Mouse (Mus musculus): Measurements from ENCODE around the gene Gm21961. TPM values are rescaled to one million over a fixed set of nuclear protein-coding genes. Genes with fewer than 3 reads are reported as not detected.
"Not testable (repeated sequence)": the region's sequence is repeated elsewhere in the genome, so short reads cannot be mapped to it uniquely, and the experiment has no call there.

Gm21961 gene
- total RNA-seq (2022): not detected

- DNase-seq (ENCODE audit: low spot score in 2 of 2): no peak
These were observed at the start of gene Gm21961 for GRCm38 (mm10) chr15:65014804-65015203. Gene Gm21961, minus strand, starts transcription at chr15:65014904.

- DNase-seq (ENCODE audit: low spot score in 2 of 2): no peak
These were observed 27.3 kb upstream of the Gm21961 start for GRCm38 (mm10) chr15:65041999-65042398.

GRCm38 (mm10) chr15:65039216-65039615 is 24.5 kb upstream of the Gm21961 start:
- not testable (repeated sequence) for DNase-seq (ENCODE audit: low spot score in 2 of 2)

GRCm38 (mm10) chr15:65017971-65018370 is 3.3 kb upstream of the Gm21961 start:
- no peak for DNase-seq (ENCODE audit: low spot score in 2 of 2)

- no peak for DNase-seq (ENCODE audit: low spot score in 2 of 2)
These were observed 8.5 kb downstream of the Gm21961 start for GRCm38 (mm10) chr15:65006177-65006576.

- no peak for DNase-seq (ENCODE audit: low spot score in 2 of 2)
These were observed 20.2 kb downstream of the Gm21961 start for GRCm38 (mm10) chr15:64994498-64994897.

- no peak for DNase-seq (ENCODE audit: low spot score in 2 of 2)
These were observed 34.7 kb downstream of the Gm21961 start for GRCm38 (mm10) chr15:64979976-64980375.

GRCm38 (mm10) chr15:64976044-64976805 is 38.5 kb downstream of the Gm21961 start:
- DNase-seq (ENCODE audit: low spot score in 2 of 2): peak in 1 of 2 experiments; percentile 10

Other genes with a start within 250 kb of the Gm21961 start
- not detected for gene Gm21798, start 197.2 kb downstream of the Gm21961 start, total RNA-seq (2022)